Mouse (Mus musculus): Measurements from ENCODE around the gene Comp. TPM values are rescaled to one million over a fixed set of nuclear protein-coding genes. Genes with fewer than 3 reads are reported as not detected.

Gene Comp
- polyA plus RNA-seq, 1 experiment from 2014 or later, result 0.27 TPM

DNA sequence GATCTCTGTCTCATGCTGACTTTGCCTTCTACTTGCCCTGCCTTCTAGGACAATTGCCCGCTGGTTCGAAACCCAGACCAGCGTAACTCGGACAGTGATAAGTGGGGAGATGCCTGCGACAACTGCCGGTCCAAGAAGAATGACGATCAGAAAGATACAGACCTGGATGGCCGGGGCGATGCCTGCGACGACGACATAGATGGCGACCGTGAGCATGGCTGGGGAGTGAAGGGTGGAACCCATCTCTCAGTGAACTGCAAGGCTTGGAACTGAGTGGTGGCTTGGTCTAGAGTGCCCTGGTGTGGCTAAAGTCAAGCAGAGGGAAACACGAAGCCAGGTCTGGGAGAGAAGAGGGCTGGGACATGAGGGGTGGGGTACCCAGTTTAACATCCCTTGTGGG, 3.7 kb downstream of the Comp start:
- WGBS, result 18% methylated on average over 15 of the region's 15 CpGs
- H3K9me3 ChIP-seq, result no peaks in the 10 kb centered on the region
- no peak for ATAC-seq (ENCODE audit: low FRiP score, low read depth)
- no peak overlapping the region for H3K9ac ChIP-seq
- H3K4me3 ChIP-seq, result no peak overlapping the region
- H3K4me1 ChIP-seq (replicated peaks), result peaks cover 31% of the 10 kb centered on the region
- peaks cover 71% of the 10 kb centered on the region for H3K27me3 ChIP-seq
- H3K36me3 ChIP-seq, result no peaks in the 10 kb centered on the region
- H3K27ac ChIP-seq (replicated peaks), result no peak overlapping the region
- no peak overlapping the region for H3K4me2 ChIP-seq

DNA sequence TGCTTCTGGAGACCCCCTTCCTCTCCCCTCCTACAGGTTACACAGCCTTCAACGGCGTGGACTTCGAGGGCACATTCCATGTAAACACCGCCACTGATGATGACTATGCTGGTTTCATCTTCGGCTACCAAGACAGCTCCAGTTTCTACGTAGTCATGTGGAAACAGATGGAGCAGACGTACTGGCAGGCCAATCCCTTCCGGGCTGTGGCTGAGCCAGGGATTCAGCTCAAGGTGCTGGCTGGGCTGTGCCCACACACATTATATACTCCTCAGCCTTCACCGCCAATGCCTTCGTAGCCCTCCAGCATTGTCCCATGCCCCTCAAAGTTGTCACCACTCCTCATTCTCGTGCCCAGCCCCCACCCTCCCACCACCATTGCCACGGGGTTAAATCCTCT, 6.7 kb downstream of the Comp start:
- H3K27ac ChIP-seq (replicated peaks), result no peak overlapping the region
- no peak overlapping the region for H3K4me3 ChIP-seq
- 0 out of 2 replicates have a peak, but pooled peaks cover 2% of the 10 kb centered on the region for H3K36me3 ChIP-seq
- peaks cover 13% of the 10 kb centered on the region for H3K4me1 ChIP-seq (replicated peaks)
- H3K9me3 ChIP-seq, result no peaks in the 10 kb centered on the region
- ATAC-seq (ENCODE audit: low FRiP score, low read depth), result no peak
- H3K4me2 ChIP-seq, result no peak overlapping the region
- WGBS, result 86% methylated on average over 12 of the region's 12 CpGs
- H3K9ac ChIP-seq, result no peak overlapping the region
- peaks cover 41% of the 10 kb centered on the region for H3K27me3 ChIP-seq

DNA sequence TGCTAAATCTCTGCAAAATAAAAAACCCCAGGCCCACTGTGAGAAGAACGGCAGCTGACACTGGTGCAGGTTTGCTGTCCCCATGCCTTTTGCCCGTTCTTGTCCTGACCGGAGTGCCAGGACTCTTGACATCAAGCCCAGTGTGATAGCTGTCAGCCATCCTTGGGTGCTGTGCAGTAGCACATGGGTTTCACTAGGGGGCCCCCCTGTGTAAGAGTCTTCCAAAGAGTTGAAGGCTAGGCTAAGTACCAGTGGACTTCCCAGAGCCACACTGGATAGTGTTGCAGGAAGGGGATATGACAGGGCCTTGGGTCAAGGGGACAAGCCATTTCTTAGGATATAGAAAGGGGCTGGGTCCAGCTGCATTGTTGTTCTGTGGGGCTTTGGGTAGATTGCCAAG, 9.9 kb downstream of the Comp start:
- no peaks in the 10 kb centered on the region for H3K9me3 ChIP-seq
- 60% methylated on average over 3 of the region's 3 CpGs for WGBS
- no peak; the same call in 1 of the 2 replicates for ATAC-seq (ENCODE audit: low FRiP score, low read depth)
- H3K9ac ChIP-seq, result no peak overlapping the region
- H3K36me3 ChIP-seq, result peaks cover 26% of the 10 kb centered on the region
- H3K4me1 ChIP-seq (replicated peaks), result no peaks in the 10 kb centered on the region
- H3K27ac ChIP-seq (replicated peaks), result no peak overlapping the region
- no peak overlapping the region for H3K4me2 ChIP-seq
- no peak overlapping the region for H3K4me3 ChIP-seq
- peaks cover 9% of the 10 kb centered on the region for H3K27me3 ChIP-seq

DNA sequence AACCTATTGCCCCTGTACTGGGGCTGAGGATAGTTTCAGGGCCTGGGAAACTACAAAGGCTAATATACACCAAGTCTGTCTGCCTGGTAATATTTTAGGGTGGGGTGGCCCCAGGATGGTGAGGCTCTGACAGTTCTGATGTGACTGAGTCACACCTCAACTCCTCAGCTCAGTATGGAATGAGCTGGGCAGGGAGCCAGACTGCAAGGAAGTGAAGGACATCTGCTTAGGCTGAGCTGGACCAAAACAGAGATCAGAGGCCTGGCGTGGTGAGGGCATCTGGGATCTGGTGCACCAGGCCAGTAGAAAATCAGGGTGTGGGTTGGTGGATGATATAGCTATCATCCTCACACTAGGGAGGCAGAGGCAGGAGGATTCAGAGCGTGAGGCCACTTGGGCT, 16.3 kb downstream of the Comp start:
- Histone ChIP-seq H3K9ac (no peak overlapping the region), H3K27me3 (no peaks in the 10 kb centered on the region), H3K36me3 (peaks cover 42% of the 10 kb centered on the region), H3K27ac (replicated peaks) (no peak overlapping the region), H3K4me3 (no peak overlapping the region), H3K9me3 (no peaks in the 10 kb centered on the region), H3K4me1 (replicated peaks) (no peaks in the 10 kb centered on the region), H3K4me2 (no peak overlapping the region)
- ATAC-seq (ENCODE audit: low FRiP score, low read depth), result no peak
- 86% methylated on average over 2 of the region's 2 CpGs for WGBS

DNA sequence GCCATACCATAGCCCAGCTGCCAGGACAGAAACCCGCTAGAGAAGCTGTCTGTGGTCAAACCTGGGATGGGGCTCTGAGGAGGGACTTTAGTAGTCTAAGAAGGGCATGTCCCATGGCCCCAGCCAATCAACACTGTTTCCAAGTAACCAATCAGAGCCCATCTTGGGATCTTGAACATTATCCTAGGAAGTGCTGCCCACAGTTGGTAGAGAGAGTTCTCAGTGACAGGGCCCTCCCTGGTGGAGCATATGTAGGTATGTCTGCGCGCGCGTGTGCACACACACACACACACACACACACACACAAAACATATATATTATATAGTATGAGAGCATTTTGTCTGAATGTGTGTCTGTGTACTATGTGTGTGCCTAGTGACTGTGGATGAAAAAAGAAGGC, 19.7 kb downstream of the Comp start:
- WGBS, result 82% methylated on average over 5 of the region's 5 CpGs
- H3K9me3 ChIP-seq, result no peaks in the 10 kb centered on the region
- H3K27me3 ChIP-seq, result no peaks in the 10 kb centered on the region
- peaks cover 23% of the 10 kb centered on the region; the same call in 1 of the 2 replicates for H3K36me3 ChIP-seq
- H3K4me1 ChIP-seq (replicated peaks), result no peaks in the 10 kb centered on the region
- no peak overlapping the region for H3K4me3 ChIP-seq
- no peak overlapping the region for H3K27ac ChIP-seq (replicated peaks)
- H3K4me2 ChIP-seq, result no peak overlapping the region
- H3K9ac ChIP-seq, result no peak overlapping the region
- no peak for ATAC-seq (ENCODE audit: low FRiP score, low read depth)

DNA sequence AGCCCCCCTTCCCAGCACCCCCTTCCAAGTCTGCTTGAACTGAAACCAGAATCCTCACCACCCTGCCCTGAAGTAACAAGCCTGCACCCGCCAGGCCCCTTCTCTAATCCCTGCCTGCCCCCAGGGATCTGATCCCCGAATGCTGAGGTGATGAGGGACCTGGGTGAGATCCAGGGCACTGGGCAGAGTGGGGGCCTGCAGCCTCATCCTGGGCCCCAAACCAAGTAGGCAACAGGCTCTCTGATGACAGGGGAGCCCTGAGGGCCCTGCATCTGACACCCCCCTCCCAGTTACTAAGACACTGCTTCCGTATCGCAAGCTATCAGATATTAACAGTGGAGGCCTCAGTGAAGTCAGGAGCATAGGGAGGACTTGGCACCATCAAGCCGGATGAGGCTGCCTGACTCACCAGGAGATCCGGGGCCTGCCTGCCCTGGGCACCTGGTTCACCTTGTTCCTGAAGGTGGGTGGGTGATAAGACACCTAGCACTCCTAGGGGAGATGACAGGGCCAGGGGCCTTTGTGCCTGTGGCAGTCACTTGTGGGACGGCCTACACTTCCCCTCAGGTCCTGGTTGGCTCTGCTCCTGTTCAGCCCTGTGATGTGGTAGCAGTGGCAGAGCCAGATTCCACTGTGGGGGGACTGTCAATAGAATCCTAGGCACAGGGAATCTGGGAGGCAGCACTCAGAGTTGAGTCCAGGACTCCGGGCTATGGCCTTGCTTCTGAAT, 21.1 kb downstream of the Comp start:
- Histone ChIP-seq H3K27ac (replicated peaks) (no peak overlapping the region), H3K4me2 (no peak overlapping the region), H3K4me3 (no peak overlapping the region), H3K27me3 (no peaks in the 10 kb centered on the region), H3K4me1 (replicated peaks) (no peaks in the 10 kb centered on the region), H3K9ac (no peak overlapping the region), H3K36me3 (peaks cover 22% of the 10 kb centered on the region; the same call in 1 of the 2 replicates), H3K9me3 (no peaks in the 10 kb centered on the region)
- 89% methylated on average over 8 of the region's 8 CpGs for WGBS
- ATAC-seq (ENCODE audit: low FRiP score, low read depth), result no peak

DNA sequence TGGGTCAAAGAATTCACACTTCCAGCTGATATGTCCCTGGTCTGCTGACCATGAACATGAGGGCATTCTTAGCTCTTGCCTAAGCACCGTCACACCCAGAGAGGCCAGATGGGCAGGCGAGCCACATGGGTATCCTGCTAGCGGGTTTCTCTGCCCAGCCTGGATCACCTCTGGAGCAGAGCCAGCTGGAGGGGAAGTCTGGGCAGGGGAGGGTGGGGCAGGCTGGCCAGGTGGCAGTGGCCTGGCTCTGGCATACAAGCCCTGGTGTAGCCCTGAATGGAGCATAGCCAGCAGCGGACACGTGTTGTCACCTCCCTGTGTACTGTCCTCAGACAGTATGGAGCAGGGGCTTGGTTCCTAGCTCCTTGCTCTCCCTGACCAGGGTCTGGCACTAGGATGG, 22.3 kb downstream of the Comp start:
- no peak overlapping the region for H3K9ac ChIP-seq
- H3K27me3 ChIP-seq, result no peaks in the 10 kb centered on the region
- no peak overlapping the region for H3K4me2 ChIP-seq
- no peak overlapping the region for H3K4me3 ChIP-seq
- H3K9me3 ChIP-seq, result no peaks in the 10 kb centered on the region
- 0 out of 2 replicates have a peak overlapping the region, but pooled peaks have one; percentile 34 for H3K27ac ChIP-seq (replicated peaks)
- H3K4me1 ChIP-seq (replicated peaks), result no peaks in the 10 kb centered on the region
- WGBS, result 68% methylated on average over 5 of the region's 5 CpGs
- H3K36me3 ChIP-seq, result peaks cover 30% of the 10 kb centered on the region
- peak; percentile 14; the same call in 1 of the 2 replicates for ATAC-seq (ENCODE audit: low FRiP score, low read depth)

DNA sequence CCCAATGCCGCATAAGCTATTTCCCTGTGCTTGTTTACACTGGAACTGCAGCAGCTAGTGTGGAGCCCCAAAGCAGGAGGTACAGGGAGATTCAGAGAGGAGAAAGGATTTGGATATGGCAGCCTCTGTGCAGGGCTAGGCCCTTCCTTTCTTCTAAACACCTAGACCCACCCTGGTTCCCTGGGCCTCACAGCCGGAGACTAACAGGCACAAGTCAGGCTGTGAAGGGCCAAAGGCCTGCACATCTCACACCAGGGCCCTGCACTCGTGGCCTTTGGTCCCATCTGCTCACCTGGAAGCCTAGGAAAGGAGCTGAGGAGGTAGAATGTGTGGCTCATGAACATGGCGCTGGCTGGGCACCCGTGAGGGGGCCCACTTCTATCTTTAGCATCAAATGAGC, 22.8 kb downstream of the Comp start:
- Histone ChIP-seq H3K4me3 (no peak overlapping the region), H3K4me1 (replicated peaks) (no peaks in the 10 kb centered on the region), H3K9ac (no peak overlapping the region), H3K27me3 (no peaks in the 10 kb centered on the region), H3K36me3 (peaks cover 26% of the 10 kb centered on the region), H3K4me2 (no peak overlapping the region), H3K9me3 (no peaks in the 10 kb centered on the region), H3K27ac (replicated peaks) (peak overlapping the region; percentile 34)
- WGBS, result 77% methylated on average over 5 of the region's 5 CpGs
- no peak for ATAC-seq (ENCODE audit: low FRiP score, low read depth)

DNA sequence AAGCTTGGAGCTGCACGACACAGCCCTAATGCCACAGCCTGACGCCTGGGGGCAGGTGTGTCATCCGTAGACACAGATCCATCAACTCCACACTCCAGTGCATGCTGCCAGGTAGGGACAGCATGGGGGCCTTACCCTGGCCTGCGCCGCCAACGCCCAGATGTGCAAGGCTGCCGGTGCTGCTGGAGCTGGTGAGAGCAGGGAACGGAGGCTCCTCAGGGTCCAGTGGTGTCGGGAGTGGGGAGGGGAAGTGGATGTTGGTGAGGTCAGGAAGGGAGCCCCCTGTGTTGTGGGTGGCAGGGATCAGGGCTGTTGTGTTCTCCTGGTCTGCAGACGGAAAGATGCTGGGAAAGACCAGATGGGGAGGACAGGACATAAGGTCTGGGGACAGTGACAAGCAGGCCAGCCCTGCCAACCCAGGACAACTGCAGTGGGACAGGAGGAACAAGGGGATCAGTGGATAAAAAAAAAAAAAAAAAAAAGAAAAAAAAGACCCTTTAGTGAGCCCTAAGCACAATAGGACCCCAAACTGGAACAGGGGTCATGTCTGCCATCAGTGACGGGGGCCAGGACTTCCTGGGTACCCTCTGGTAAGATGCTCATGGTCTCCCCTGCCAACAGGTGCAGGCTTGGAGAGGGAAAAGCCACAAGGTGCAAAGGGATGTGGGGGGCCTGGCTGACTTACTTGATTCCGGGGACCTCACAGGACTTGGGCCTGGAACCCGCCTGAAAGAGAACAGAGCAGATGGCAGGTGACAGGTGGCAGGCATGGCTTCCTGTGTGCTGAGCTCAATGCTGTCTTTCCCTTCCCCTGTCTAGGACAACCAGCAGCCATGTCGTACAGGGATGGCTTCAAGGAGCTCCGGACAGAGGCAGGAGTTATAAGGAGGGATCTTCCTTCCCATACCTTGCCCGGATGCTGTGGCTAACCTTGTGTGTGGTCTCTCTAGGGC, 24.5 kb downstream of the Comp start:
- no peak overlapping the region for H3K4me3 ChIP-seq
- no peaks in the 10 kb centered on the region for H3K27me3 ChIP-seq
- ATAC-seq (ENCODE audit: low FRiP score, low read depth), result no peak
- H3K4me2 ChIP-seq, result no peak overlapping the region
- H3K4me1 ChIP-seq (replicated peaks), result no peaks in the 10 kb centered on the region
- WGBS, result 90% methylated on average over 16 of the region's 16 CpGs
- H3K36me3 ChIP-seq, result peaks cover 22% of the 10 kb centered on the region
- H3K9ac ChIP-seq, result no peak overlapping the region
- H3K27ac ChIP-seq (replicated peaks), result no peak overlapping the region
- no peaks in the 10 kb centered on the region for H3K9me3 ChIP-seq

DNA sequence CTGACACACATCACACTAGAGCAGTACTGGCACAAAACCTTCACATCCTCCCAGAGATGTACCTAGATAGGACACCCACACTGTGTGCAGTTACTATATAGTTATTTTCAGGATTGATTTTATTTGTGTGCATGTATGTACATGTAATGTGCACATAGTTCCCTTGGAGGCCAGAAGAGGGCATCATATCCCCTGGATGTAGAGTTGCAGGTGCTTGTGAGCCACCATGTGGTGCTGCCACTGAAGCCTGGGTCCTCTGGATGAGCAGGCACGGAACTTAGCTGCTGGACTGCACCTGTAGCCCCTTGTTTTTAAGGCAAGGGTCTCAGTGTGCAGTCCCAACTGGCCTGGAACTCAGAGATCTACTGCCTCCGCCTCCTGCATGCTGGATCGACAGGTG, 30.9 kb downstream of the Comp start:
- 96% methylated on average over 3 of the region's 3 CpGs for WGBS
- no peak for ATAC-seq (ENCODE audit: low FRiP score, low read depth)
- no peak overlapping the region for H3K4me2 ChIP-seq
- no peak overlapping the region for H3K4me3 ChIP-seq
- H3K27ac ChIP-seq (replicated peaks), result no peak overlapping the region
- no peak overlapping the region for H3K9ac ChIP-seq
- peaks cover 22% of the 10 kb centered on the region for H3K4me1 ChIP-seq (replicated peaks)
- no peaks in the 10 kb centered on the region for H3K27me3 ChIP-seq
- no peaks in the 10 kb centered on the region for H3K9me3 ChIP-seq
- peaks cover 20% of the 10 kb centered on the region for H3K36me3 ChIP-seq

DNA sequence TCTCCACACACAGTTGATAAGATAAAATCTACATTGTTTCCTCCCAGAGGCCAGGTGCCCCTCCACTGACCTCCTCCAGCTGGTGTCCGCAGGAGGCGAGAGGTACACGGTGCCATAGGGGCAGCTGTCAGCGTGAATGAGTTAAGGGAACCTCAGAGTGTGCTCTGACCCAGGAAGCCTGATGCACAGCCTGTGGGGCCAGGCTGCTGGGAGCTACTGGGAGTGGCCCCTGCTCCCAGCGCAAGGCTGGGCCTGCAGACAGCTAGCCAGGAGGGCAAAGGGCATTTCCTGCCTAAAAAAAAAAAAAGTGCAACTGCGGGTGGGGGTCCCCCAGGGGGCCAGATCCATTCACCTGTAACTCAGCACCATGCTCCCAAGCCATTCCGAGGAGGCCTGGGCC, 31.8 kb downstream of the Comp start:
- Histone ChIP-seq H3K27ac (replicated peaks) (no peak overlapping the region), H3K36me3 (peaks cover 15% of the 10 kb centered on the region), H3K9me3 (no peaks in the 10 kb centered on the region), H3K4me2 (no peak overlapping the region), H3K9ac (no peak overlapping the region), H3K4me3 (no peak overlapping the region), H3K27me3 (no peaks in the 10 kb centered on the region), H3K4me1 (replicated peaks) (peaks cover 27% of the 10 kb centered on the region)
- 71% methylated on average over 7 of the region's 7 CpGs for WGBS
- no peak for ATAC-seq (ENCODE audit: low FRiP score, low read depth)

DNA sequence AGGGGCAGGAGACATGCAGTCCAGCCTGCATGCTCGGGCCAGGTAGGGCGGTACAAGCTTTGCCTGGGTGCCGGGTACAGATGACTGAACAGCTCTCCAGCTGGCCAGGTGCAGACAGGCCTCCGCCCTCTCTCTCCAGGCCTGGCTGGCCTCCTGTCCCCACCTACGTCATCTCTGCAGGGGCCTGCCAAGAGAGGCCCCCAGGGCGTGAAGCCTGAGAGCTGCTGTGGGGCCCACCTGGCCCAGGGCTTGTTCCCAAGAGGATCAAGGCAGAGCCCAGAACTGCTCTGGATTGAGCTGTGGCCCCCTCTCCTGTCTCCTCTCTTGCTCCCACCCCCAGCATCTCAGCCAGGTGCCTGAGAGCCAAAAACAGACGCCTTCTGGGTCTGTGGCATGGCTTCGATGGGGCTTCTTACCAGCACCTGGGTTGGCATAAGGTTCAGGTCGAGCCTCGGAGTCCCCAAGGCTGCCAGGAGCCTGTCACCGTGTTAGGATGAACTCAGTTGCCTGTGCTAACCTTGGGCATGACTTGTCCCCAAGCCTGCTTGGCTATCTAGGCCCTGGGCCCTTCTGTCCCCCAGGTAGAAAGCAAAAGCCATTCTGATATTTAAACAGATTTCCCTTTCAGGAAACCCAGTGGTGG, 33.2 kb downstream of the Comp start:
- no peak for ATAC-seq (ENCODE audit: low FRiP score, low read depth)
- 82% methylated on average over 11 of the region's 11 CpGs for WGBS
- Histone ChIP-seq H3K4me2 (no peak overlapping the region), H3K9ac (no peak overlapping the region), H3K36me3 (peaks cover 12% of the 10 kb centered on the region; the same call in 1 of the 2 replicates), H3K4me1 (replicated peaks) (peaks cover 27% of the 10 kb centered on the region), H3K27ac (replicated peaks) (no peak overlapping the region), H3K4me3 (no peak overlapping the region), H3K9me3 (no peaks in the 10 kb centered on the region), H3K27me3 (no peaks in the 10 kb centered on the region)

Data from hindbrain, embryonic 15.5 days (tissue).